Mouse (Mus musculus) lung, embryonic 14.5 days (tissue): ENCODE data around the gene Dus2. TPM values are rescaled to one million over a fixed set of nuclear protein-coding genes. Genes with fewer than 3 reads are reported as not detected.

Experiments
- ATAC-seq: fragments of 200-750 bp; cut with Nextera tagmentation; 2 replicates; pipeline ENCODE4 v1.8.0; 2017; ENCODE audit warnings: mild to moderate bottlenecking, moderate TSS enrichment, moderate library complexity; ENCODE audit not compliant: insufficient read depth
- DNase-seq: peaks from one replicate; pipeline ENCODE4 v3.0.0-alpha.2; 2015
- H3K27ac ChIP-seq: fragments of 300-500 bp; sonication (generic); 2 replicates; pipeline ENCODE4 v1.5.1; 2014; ENCODE audit warnings: low read depth, mild to moderate bottlenecking, moderate library complexity
- H3K27me3 ChIP-seq: fragments of 300-500 bp; sonication (generic); 2 replicates; pipeline ENCODE4 v1.6.1; 2014; ENCODE audit warnings: low read length, control low read depth; ENCODE audit not compliant: insufficient read depth
- H3K36me3 ChIP-seq: fragments of 300-500 bp; sonication (generic); 2 replicates; pipeline ENCODE4 v1.6.1; 2014; ENCODE audit warnings: control low read depth; ENCODE audit not compliant: insufficient read depth
- H3K4me1 ChIP-seq: fragments of 300-500 bp; sonication (generic); 2 replicates; pipeline ENCODE4 v1.6.1; 2014; ENCODE audit warnings: antibody characterized with exemption, control low read depth; ENCODE audit not compliant: insufficient read depth
- H3K4me2 ChIP-seq: fragments of 300-500 bp; sonication (generic); 2 replicates; pipeline ENCODE4 v1.6.1; 2014; ENCODE audit warnings: mild to moderate bottlenecking
- H3K4me3 ChIP-seq: fragments of 300-500 bp; sonication (generic); 2 replicates; pipeline ENCODE4 v1.5.1; 2014; ENCODE audit warnings: low read depth, low read length
- H3K9ac ChIP-seq: fragments of 300-500 bp; sonication (generic); 2 replicates; pipeline ENCODE4 v1.6.1; 2014
- H3K9me3 ChIP-seq: fragments of 300-500 bp; sonication (generic); 2 replicates; pipeline ENCODE4 v1.6.1; 2016; ENCODE audit warnings: low read depth, low read length, control low read depth
- CTCF ChIP-seq: IDR thresholded peaks from 2 replicates; pipeline ENCODE4 v1.5.1; 2016; ENCODE audit warnings: antibody characterized with exemption, low read depth
- WGBS: fragments of 180-500 bp; shearing (Covaris S2); extraction: QIAGEN DNeasy Blood & Tissue Kit; methylation state at CpG from one replicate; pipeline ENCODE4 v1.1.7; 2014; 5-methylcytosine and 5-hydroxymethylcytosine counted together
- polyA plus RNA-seq: library from polyadenylated mRNA; unstranded; fragments of >200 nt; fragmentation: Nextera tagmentation; extraction: Ambion mirVana; gene quantifications from 2 replicates; pipeline ENCODE4 v1.2.1, GENCODE M21; 2014

The Dus2 gene
- 20.0 and 20.3 TPM in 2 replicates for polyA plus RNA-seq

DNA sequence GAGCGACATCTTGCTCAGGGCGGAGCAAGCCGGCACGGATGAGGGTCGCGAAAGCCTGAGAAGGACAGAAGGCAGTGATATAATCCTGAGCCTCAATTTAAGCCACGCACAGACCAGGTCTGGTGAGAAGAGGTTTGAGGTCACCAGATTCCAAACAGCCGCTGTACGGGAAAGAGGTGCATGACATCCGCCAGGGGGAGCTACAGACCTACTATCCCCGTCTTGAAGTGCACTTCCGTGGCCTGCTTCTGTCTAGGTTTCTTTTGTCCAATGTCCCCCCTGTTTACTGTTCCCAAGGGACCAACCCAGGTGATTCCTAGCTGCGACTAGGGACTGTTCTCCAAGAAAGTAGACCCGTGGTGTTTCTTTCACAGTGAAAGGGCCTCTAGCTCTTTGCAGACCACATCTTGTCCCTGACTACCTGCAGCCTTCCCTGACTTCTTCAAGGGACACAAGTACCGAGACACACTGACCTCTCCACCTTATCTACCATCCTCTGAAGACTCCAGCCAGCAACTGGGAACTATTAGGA lies at the start of gene Dus2:
TSS of gene Dus2 (plus strand) at position 482 of the 532 bp plus-strand sequence.
- ATAC-seq (peak; percentile 75), DNase-seq (peak; percentile 94)
- Histone ChIP-seq H3K27ac (no peak within 1 kb of the TSS), H3K4me3 (no peak within 1 kb of the TSS), H3K27me3 (no peaks in the 10 kb centered on the region), H3K9ac (peak within 1 kb of the TSS; percentile 2; the same call in 1 of the 2 replicates), H3K36me3 (no peaks in the 10 kb centered on the region), H3K4me2 (peak within 1 kb of the TSS; percentile 34; the same call in 1 of the 2 replicates), H3K9me3 (no peaks in the 10 kb centered on the region), H3K4me1 (no peaks in the 10 kb centered on the region)
- TF ChIP-seq CTCF = peak; percentile 96
- 8% methylated on average over 15 of the region's 15 CpGs for WGBS

DNA sequence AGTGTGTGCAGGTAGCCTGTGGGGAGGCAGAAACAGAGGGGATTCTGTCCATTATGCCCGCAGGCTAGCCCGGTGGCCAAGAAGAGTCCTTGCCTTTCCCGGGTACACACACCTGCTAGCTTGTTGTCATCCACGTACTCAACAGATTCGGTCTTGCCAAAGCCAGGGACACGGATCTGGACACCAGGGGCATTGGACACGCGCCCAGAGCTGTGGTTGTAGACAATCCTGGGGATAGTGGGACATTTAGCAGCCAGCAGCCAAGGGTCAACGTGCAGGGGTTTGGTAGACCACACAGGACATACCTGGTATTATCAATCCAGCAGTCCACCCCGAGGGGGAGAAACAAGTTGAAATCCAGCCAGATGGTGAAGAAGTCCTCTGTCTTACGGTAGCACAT lies 49.1 kb upstream of the Dus2 start:
- Histone ChIP-seq H3K4me1 (no peaks in the 10 kb centered on the region), H3K4me2 (no peak overlapping the region), H3K36me3 (peaks cover 57% of the 10 kb centered on the region), H3K27ac (no peak overlapping the region), H3K9ac (no peak overlapping the region), H3K9me3 (no peaks in the 10 kb centered on the region), H3K27me3 (no peaks in the 10 kb centered on the region), H3K4me3 (no peak overlapping the region)
- ATAC-seq (no peak), DNase-seq (no peak)
- TF ChIP-seq CTCF = no peak
- 90% methylated on average over 11 of the region's 11 CpGs for WGBS

DNA sequence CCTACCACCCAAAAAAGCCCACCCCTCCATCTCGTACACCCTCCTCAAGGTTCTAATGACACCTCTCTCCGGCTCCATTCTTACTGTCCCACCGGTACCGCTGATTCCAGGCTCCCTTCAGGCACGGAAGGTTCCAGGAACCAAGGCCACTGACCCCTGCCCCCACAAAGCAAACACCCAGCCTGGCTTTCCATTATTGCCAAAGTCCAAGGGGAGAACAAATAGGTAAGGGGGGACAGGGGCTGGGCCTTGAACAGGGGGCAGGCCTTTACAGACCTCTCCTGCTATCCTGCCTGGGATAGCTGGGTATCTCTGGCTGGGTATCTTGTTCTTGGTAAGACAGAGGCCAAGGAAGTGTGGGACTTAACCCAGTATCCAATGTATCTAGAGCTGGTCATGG lies 48.6 kb upstream of the Dus2 start:
- ATAC-seq = no peak
- H3K4me2 ChIP-seq = no peak overlapping the region
- no peak for DNase-seq
- no peak overlapping the region for H3K27ac ChIP-seq
- H3K9ac ChIP-seq = no peak overlapping the region
- H3K4me1 ChIP-seq = no peaks in the 10 kb centered on the region
- 89% methylated on average over 5 of the region's 5 CpGs for WGBS
- no peaks in the 10 kb centered on the region for H3K9me3 ChIP-seq
- H3K4me3 ChIP-seq = no peak overlapping the region
- peaks cover 62% of the 10 kb centered on the region for H3K36me3 ChIP-seq
- no peaks in the 10 kb centered on the region for H3K27me3 ChIP-seq
- TF ChIP-seq CTCF = no peak

DNA sequence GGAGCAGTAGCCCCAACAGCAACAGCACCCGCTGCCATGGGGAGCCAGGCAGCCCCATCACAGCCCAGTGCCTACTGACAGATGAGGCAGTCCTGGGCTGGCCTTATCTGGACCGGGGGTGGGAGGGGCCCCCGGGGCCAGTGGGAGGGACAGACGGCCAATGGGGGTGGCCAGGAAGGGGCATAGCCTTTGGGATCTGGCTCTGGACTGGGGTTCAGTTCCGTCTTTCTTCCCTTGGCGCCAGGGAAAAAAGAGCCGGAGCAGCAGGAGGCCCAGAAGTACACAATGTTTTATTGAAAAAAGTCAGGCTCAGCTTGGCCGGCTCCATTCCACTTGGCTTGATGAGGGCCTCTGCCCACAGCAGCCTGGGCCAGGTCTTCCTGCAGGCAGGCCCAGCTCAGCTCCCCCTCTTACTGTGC lies 47.8 kb upstream of the Dus2 start, which contains the start of gene Lcat:
TSS of gene Lcat (minus strand) at position 62 of the 419 bp plus-strand sequence.
- H3K4me1 ChIP-seq = no peaks in the 10 kb centered on the region
- H3K9me3 ChIP-seq = no peaks in the 10 kb centered on the region
- no peak for ATAC-seq
- no peak within 1 kb of the TSS for H3K27ac ChIP-seq
- TF ChIP-seq CTCF = no peak
- 75% methylated on average over 8 of the region's 8 CpGs for WGBS
- peaks cover 69% of the 10 kb centered on the region for H3K36me3 ChIP-seq
- no peaks in the 10 kb centered on the region for H3K27me3 ChIP-seq
- no peak within 1 kb of the TSS for H3K4me2 ChIP-seq
- H3K4me3 ChIP-seq = no peak within 1 kb of the TSS
- H3K9ac ChIP-seq = no peak within 1 kb of the TSS
- DNase-seq = no peak

DNA sequence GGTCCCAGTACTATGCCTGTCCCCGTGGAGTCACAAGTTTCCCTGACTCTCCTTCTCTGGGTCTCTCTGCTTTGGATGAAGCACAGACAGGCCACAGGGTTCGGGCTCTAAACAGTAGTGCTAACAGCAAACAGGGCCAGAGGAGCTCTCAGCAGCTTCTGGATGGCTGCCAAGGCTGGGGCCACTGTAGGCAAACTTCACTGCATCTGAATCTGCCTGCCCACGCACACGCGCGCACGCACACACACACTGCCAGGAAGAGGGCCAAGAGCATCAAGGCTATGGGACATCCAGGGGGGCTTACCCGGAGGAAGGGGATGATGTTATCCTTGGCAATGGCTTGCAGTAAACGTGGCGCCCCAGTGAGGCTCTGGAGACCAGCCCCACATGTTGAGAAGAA lies 41.8 kb upstream of the Dus2 start:
- Histone ChIP-seq H3K36me3 (peaks cover 92% of the 10 kb centered on the region), H3K9me3 (no peaks in the 10 kb centered on the region), H3K4me3 (no peak overlapping the region), H3K4me2 (no peak overlapping the region), H3K27me3 (no peaks in the 10 kb centered on the region), H3K27ac (no peak overlapping the region; the same call in 1 of the 2 replicates), H3K4me1 (no peaks in the 10 kb centered on the region), H3K9ac (no peak overlapping the region)
- peak; percentile 53 for ATAC-seq
- DNase-seq = peak; percentile 85
- no peak for TF ChIP-seq CTCF
- WGBS = 58% methylated on average over 10 of the region's 10 CpGs

DNA sequence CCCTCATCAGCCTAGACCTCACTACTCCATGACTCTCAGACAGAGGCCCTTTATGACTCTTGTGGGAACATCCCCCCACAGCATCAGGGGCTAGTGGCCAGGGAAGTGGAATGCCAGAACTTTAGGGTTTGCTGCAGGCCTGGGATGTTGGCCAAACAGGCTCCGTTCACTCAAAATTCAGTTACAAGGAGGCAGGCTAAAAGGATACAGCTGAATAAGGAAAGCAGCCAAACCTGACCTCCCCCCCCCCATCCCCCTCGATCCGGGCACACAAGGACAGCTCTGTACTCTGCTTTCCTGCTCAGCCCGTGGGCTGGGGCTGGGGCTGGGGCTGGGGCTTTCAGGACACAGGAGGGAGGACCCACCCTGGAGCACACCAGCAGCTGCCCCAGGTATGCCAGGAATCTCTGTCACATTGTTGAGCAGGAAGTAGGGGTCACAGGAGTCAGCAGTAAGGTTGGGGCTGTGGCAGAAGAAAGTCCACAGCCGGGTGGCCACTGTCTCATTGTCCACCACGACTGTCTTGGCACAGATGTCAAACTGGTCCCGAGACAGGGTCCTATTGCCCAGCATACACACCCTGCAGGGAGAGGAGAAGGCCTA lies 40.0 kb upstream of the Dus2 start:
- no peak overlapping the region for H3K4me3 ChIP-seq
- no peaks in the 10 kb centered on the region for H3K9me3 ChIP-seq
- no peak overlapping the region for H3K4me2 ChIP-seq
- ATAC-seq = peak; percentile 70; the same call in 1 of the 2 replicates
- H3K9ac ChIP-seq = no peak overlapping the region
- DNase-seq = peak; percentile 11
- peak overlapping the region; percentile 46; the same call in 1 of the 2 replicates for H3K27ac ChIP-seq
- H3K27me3 ChIP-seq = no peaks in the 10 kb centered on the region
- 37% methylated on average over 7 of the region's 7 CpGs for WGBS
- TF ChIP-seq CTCF = no peak
- H3K4me1 ChIP-seq = no peaks in the 10 kb centered on the region
- peaks cover 87% of the 10 kb centered on the region for H3K36me3 ChIP-seq

DNA sequence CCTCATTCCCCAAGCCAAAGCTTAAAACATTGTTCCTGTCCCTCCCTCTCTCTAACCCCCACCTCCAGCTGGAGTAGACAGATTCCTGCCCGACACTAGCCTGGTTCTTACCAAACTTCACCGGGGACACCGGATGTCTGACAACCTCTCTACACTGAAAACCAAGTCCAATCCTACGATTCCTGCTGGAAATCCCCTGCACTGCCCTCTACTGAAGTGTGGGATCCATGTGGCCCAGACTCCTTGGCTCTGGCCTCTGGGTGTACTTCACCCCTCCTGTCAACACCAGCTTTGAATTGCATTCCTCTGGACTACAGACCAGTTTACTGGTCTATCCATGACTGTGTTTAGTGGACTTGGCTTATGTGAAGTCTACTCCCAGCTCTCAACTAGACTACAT lies 34.6 kb upstream of the Dus2 start:
- no peak for ATAC-seq
- DNase-seq = no peak
- H3K4me1 ChIP-seq = no peaks in the 10 kb centered on the region
- no peaks in the 10 kb centered on the region for H3K27me3 ChIP-seq
- no peak overlapping the region for H3K4me3 ChIP-seq
- H3K9ac ChIP-seq = no peak overlapping the region
- H3K4me2 ChIP-seq = no peak overlapping the region
- WGBS = 87% methylated on average over 4 of the region's 4 CpGs
- no peak overlapping the region for H3K27ac ChIP-seq
- no peaks in the 10 kb centered on the region for H3K9me3 ChIP-seq
- H3K36me3 ChIP-seq = peaks cover 72% of the 10 kb centered on the region
- TF ChIP-seq CTCF = no peak
